Mouse (Mus musculus): ENCODE measurements around the gene Vmn1r74.
"Not testable (repeated sequence)": the region's sequence is repeated elsewhere in the genome, so short reads cannot be mapped to it uniquely, and the experiment has no call there.

The Vmn1r74 gene

GRCm38 (mm10) chr7:11833680-11834079 is at the start of gene Vmn1r74:
Vmn1r74 (plus strand) TSS chr7:11833980.
- no peak for DNase-seq

GRCm38 (mm10) chr7:11813751-11814150 is 20.0 kb upstream of the Vmn1r74 start:
- no peak for DNase-seq

GRCm38 (mm10) chr7:11822166-11822565 is 11.6 kb upstream of the Vmn1r74 start:
- no peak for DNase-seq

- DNase-seq, result not testable (repeated sequence)
Measured at GRCm38 (mm10) chr7:11823246-11823645, 10.5 kb upstream of the Vmn1r74 start.

GRCm38 (mm10) chr7:11874330-11874729 is 40.5 kb downstream of the Vmn1r74 start, which contains the start of gene Vmn1r75:
Vmn1r75 (plus strand) TSS chr7:11874630.
- DNase-seq, result no peak

Data from embryo, embryonic 11 days (tissue).